Mouse (Mus musculus): ENCODE measurements around the gene Tmem92. TPM values are rescaled to one million over a fixed set of nuclear protein-coding genes. Genes with fewer than 3 reads are reported as not detected.

Gene Tmem92
- polyA plus RNA-seq, 1 experiment from 2014 or later: not detected

Other genes with a start within 250 kb of the Tmem92 start
- 4.8 and 6.4 TPM in 2 replicates for gene Rsad1, start 233.4 kb downstream of the Tmem92 start, polyA plus RNA-seq (2015; fragmentation: Nextera tagmentation; extraction: Ambion mirVana)
- 14.1 and 17.3 TPM in 2 replicates for gene Chad, start 217.7 kb downstream of the Tmem92 start, polyA plus RNA-seq (2015; fragmentation: Nextera tagmentation; extraction: Ambion mirVana)
- gene Acsf2, start 180.8 kb downstream of the Tmem92 start, polyA plus RNA-seq (2015; fragmentation: Nextera tagmentation; extraction: Ambion mirVana): 7.0 and 7.5 TPM in 2 replicates
- 225 and 240 TPM in 2 replicates for gene Lrrc59, start 152.9 kb downstream of the Tmem92 start, polyA plus RNA-seq (2015; fragmentation: Nextera tagmentation; extraction: Ambion mirVana)
- gene Mrpl27, start 128.9 kb downstream of the Tmem92 start, polyA plus RNA-seq (2015; fragmentation: Nextera tagmentation; extraction: Ambion mirVana): 153 and 159 TPM in 2 replicates
- 24.9 and 26.9 TPM in 2 replicates for gene Eme1, start 128.7 kb downstream of the Tmem92 start, polyA plus RNA-seq (2015; fragmentation: Nextera tagmentation; extraction: Ambion mirVana)
- gene Xylt2, start 105.2 kb downstream of the Tmem92 start, polyA plus RNA-seq (2015; fragmentation: Nextera tagmentation; extraction: Ambion mirVana): 21.8 and 23.5 TPM in 2 replicates
- 0.11 TPM in 1 of 2 replicates, not detected in the other for gene Gm11541, start 78.2 kb downstream of the Tmem92 start, polyA plus RNA-seq (2015; fragmentation: Nextera tagmentation; extraction: Ambion mirVana)
- gene Cdc34b, start 40.9 kb downstream of the Tmem92 start, polyA plus RNA-seq (2015; fragmentation: Nextera tagmentation; extraction: Ambion mirVana): 0.17 TPM in 1 of 2 replicates, not detected in the other
- 1,007 and 1,170 TPM in 2 replicates for gene Col1a1, start 153.5 kb upstream of the Tmem92 start, polyA plus RNA-seq (2015; fragmentation: Nextera tagmentation; extraction: Ambion mirVana)
- not detected in 2 replicates for gene Hils1, start 184.9 kb upstream of the Tmem92 start, polyA plus RNA-seq (2015; fragmentation: Nextera tagmentation; extraction: Ambion mirVana)
- 6.1 and 7.1 TPM in 2 replicates for gene Sgca, start 193.6 kb upstream of the Tmem92 start, polyA plus RNA-seq (2015; fragmentation: Nextera tagmentation; extraction: Ambion mirVana)
- 11.4 and 11.8 TPM in 2 replicates for gene Ppp1r9b, start 208.3 kb upstream of the Tmem92 start, polyA plus RNA-seq (2015; fragmentation: Nextera tagmentation; extraction: Ambion mirVana)
- 37.2 and 37.7 TPM in 2 replicates for gene Samd14, start 227.2 kb upstream of the Tmem92 start, polyA plus RNA-seq (2015; fragmentation: Nextera tagmentation; extraction: Ambion mirVana)